12 mouse cellular contexts compared by ENCODE assay signal in the genomic region with DNA sequence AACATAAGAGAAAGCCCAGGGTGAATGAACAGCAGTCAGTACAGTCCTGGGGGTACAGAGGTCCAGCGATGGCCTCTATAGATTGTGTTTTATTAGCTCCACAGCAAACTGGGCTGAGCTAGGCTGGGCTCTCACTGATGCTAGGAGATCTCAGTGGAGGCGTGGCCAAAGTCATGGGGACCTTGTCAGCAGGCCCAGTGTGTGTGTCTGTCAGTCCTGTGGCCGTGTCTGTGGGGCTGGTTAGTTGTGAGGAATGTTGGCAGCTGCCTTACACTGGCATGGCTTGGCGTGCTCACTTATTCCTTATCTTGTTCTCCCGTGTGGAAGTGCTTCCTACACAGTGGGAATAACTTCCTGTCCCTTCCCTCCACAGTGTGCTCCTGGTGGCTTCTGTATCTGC. TPM values are rescaled to one million over a fixed set of nuclear protein-coding genes. Genes with fewer than 3 reads are reported as not detected.
DNase-seq lines count a peak whose midpoint lies in the region; ATAC-seq and TF ChIP-seq lines count a peak whose summit lies in the region.
"Had no signal": no experiment of that assay in that cellular context is flagged by ENCODE, and none has a peak within 500 bp of the region (broad histone marks: within the 10 kb centered on the region; RNA-seq: fewer than 3 reads in every experiment).

No protein-coding gene starts in this region.

- H3K36me3 ChIP-seq in heart, embryonic 10.5 days, result peaks cover 50% of the 10 kb centered on the region
- peaks cover 6% of the 10 kb centered on the region; the same call in 1 of the 2 replicates for H3K36me3 ChIP-seq in midbrain, embryonic 15.5 days (replicated peaks)
- H3K36me3 ChIP-seq in midbrain, embryonic 16.5 days (ENCODE audit: control insufficient read depth, insufficient read depth, low read length), result peaks cover 5% of the 10 kb centered on the region; the same call in 1 of the 2 replicates
- peaks cover 29% of the 10 kb centered on the region for H3K36me3 ChIP-seq in hindbrain, embryonic 15.5 days
- H3K36me3 ChIP-seq in stomach, postnatal 0 days (ENCODE audit: control insufficient read depth, insufficient read depth, low read length), result no peaks in the 10 kb centered on the region

- TF ChIP-seq CTCF in stomach, postnatal 0 days (IDR thresholded peaks at IDR 0.05; ENCODE audit: low read depth), result no peak

- H3K9me3 ChIP-seq in heart, embryonic 10.5 days, result no peaks in the 10 kb centered on the region
- no peaks in the 10 kb centered on the region for H3K9me3 ChIP-seq in midbrain, embryonic 15.5 days
- no peaks in the 10 kb centered on the region for H3K9me3 ChIP-seq in midbrain, embryonic 16.5 days (replicated peaks; ENCODE audit: control insufficient read depth, low read length, poor library complexity, severe bottlenecking)
- no peaks in the 10 kb centered on the region for H3K9me3 ChIP-seq in hindbrain, embryonic 15.5 days
- no peaks in the 10 kb centered on the region for H3K9me3 ChIP-seq in stomach, postnatal 0 days (ENCODE audit: control insufficient read depth, low read length)

- H3K9ac ChIP-seq in midbrain, embryonic 15.5 days, result 0 out of 2 replicates have a peak overlapping the region, but pooled peaks have one; percentile 4
- no peak overlapping the region for H3K9ac ChIP-seq in midbrain, embryonic 16.5 days (ENCODE audit: low read depth, low read length)
- H3K9ac ChIP-seq in hindbrain, embryonic 15.5 days, result no peak overlapping the region
- peak overlapping the region; percentile 23; the same call in 1 of the 2 replicates for H3K9ac ChIP-seq in stomach, postnatal 0 days (ENCODE audit: low read length)

- no peak for ATAC-seq in midbrain, embryonic 15.5 days (replicated peaks)
- no peak for ATAC-seq in midbrain, embryonic 16.5 days
- no peak for ATAC-seq in hindbrain, embryonic 15.5 days (ENCODE audit: low FRiP score, low read depth)
- ATAC-seq in stomach, postnatal 0 days (ENCODE audit: low FRiP score, low TSS enrichment), result no peak
- ATAC-seq: activated CD4-positive, CD25-positive, alpha-beta regulatory T cell, adult 4 months had no signal

- TF ChIP-seq EP300 in stomach, postnatal 0 days (optimal IDR thresholded peaks at IDR 0.05), result no peak

- 63% methylated on average over 5 of the region's 5 CpGs for WGBS in heart, embryonic 10.5 days
- 83% methylated on average over 5 of the region's 5 CpGs for WGBS in midbrain, embryonic 15.5 days
- WGBS in midbrain, embryonic 16.5 days, result 83% methylated on average over 5 of the region's 5 CpGs
- WGBS in hindbrain, embryonic 15.5 days, result 80% methylated on average over 5 of the region's 5 CpGs
- 71% methylated on average over 5 of the region's 5 CpGs for WGBS in stomach, postnatal 0 days

- DNase-seq in heart, adult 11 months, result peak; percentile 97
- DNase-seq in heart, embryonic 10.5 days (ENCODE audit: low spot score), result no peak
- no peak for DNase-seq in stomach, postnatal 0 days (ENCODE audit: low spot score)
- no peak for DNase-seq in layer of hippocampus, postnatal 10 days (ENCODE audit: low spot score in 2 of 2)
- no peak for DNase-seq in kidney, postnatal 10 days
- DNase-seq: cerebellum, adult 11 months; lung, adult 18-20 months; thymus, adult 18-20 months had no signal

- H3K4me3 ChIP-seq in heart, embryonic 10.5 days, result no peak overlapping the region
- no peak overlapping the region for H3K4me3 ChIP-seq in midbrain, embryonic 15.5 days
- H3K4me3 ChIP-seq in midbrain, embryonic 16.5 days (ENCODE audit: low read depth, low read length), result no peak overlapping the region
- no peak overlapping the region for H3K4me3 ChIP-seq in hindbrain, embryonic 15.5 days
- no peak overlapping the region for H3K4me3 ChIP-seq in stomach, postnatal 0 days (ENCODE audit: low read depth, low read length)

- peaks cover 15% of the 10 kb centered on the region for H3K27me3 ChIP-seq in heart, embryonic 10.5 days (ENCODE audit: insufficient read depth, poor library complexity, severe bottlenecking)
- no peaks in the 10 kb centered on the region for H3K27me3 ChIP-seq in midbrain, embryonic 15.5 days (replicated peaks)
- no peaks in the 10 kb centered on the region for H3K27me3 ChIP-seq in midbrain, embryonic 16.5 days (ENCODE audit: control insufficient read depth, insufficient read depth, low read depth, low read length)
- H3K27me3 ChIP-seq in hindbrain, embryonic 15.5 days, result no peaks in the 10 kb centered on the region
- no peaks in the 10 kb centered on the region for H3K27me3 ChIP-seq in stomach, postnatal 0 days (ENCODE audit: control insufficient read depth, insufficient read depth, low read length)

- no peak overlapping the region for H3K27ac ChIP-seq in heart, embryonic 10.5 days
- H3K27ac ChIP-seq in midbrain, embryonic 15.5 days, result no peak overlapping the region
- no peak overlapping the region for H3K27ac ChIP-seq in midbrain, embryonic 16.5 days (ENCODE audit: low read length)
- 0 out of 2 replicates have a peak overlapping the region, but pooled peaks have one; percentile 3 for H3K27ac ChIP-seq in hindbrain, embryonic 15.5 days (replicated peaks)
- no peak overlapping the region for H3K27ac ChIP-seq in stomach, postnatal 0 days (replicated peaks)

- peaks cover 27% of the 10 kb centered on the region for H3K4me1 ChIP-seq in heart, embryonic 10.5 days
- peaks cover 35% of the 10 kb centered on the region for H3K4me1 ChIP-seq in midbrain, embryonic 15.5 days
- H3K4me1 ChIP-seq in midbrain, embryonic 16.5 days (ENCODE audit: control insufficient read depth, insufficient read depth, low read length), result peaks cover 24% of the 10 kb centered on the region
- peaks cover 44% of the 10 kb centered on the region for H3K4me1 ChIP-seq in hindbrain, embryonic 15.5 days (replicated peaks)
- H3K4me1 ChIP-seq in stomach, postnatal 0 days (replicated peaks; ENCODE audit: control insufficient read depth, insufficient read depth), result peaks cover 6% of the 10 kb centered on the region; the same call in 1 of the 2 replicates

- no peak overlapping the region; the same call in 1 of the 2 replicates for H3K4me2 ChIP-seq in midbrain, embryonic 15.5 days
- H3K4me2 ChIP-seq in midbrain, embryonic 16.5 days (ENCODE audit: low read length), result no peak overlapping the region
- 0 out of 2 replicates have a peak overlapping the region, but pooled peaks have one; percentile 90 for H3K4me2 ChIP-seq in hindbrain, embryonic 15.5 days
- H3K4me2 ChIP-seq in stomach, postnatal 0 days (replicated peaks; ENCODE audit: low read depth), result no peak overlapping the region

RNA-seq across cellular contexts. Expression of gene Dctn2, which starts 2.2 kb away (rescaled TPM):
- 155 and 167 TPM in 2 replicates for polyA plus RNA-seq in heart, embryonic 10.5 days (2016; fragmentation: Nextera tagmentation; extraction: Ambion mirVana)
- 355 and 362 TPM in 2 replicates for polyA plus RNA-seq in midbrain, embryonic 15.5 days (2015; fragmentation: Nextera tagmentation; extraction: Ambion mirVana)
- polyA plus RNA-seq in midbrain, embryonic 16.5 days (2015; fragmentation: Nextera tagmentation; extraction: Ambion mirVana), result 332 and 345 TPM in 2 replicates
- 336 and 350 TPM in 2 replicates for polyA plus RNA-seq in hindbrain, embryonic 15.5 days (2015; fragmentation: Nextera tagmentation; extraction: Ambion mirVana)
- polyA plus RNA-seq in stomach, postnatal 0 days (2015; fragmentation: Nextera tagmentation; extraction: Ambion mirVana), result 134 and 147 TPM in 2 replicates
- total RNA-seq in layer of hippocampus, postnatal 10 days (2021), result 100 to 1,000 TPM; 312 to 315 TPM

RNA-seq across cellular contexts. Expression of gene Kif5a, which starts 5.3 kb away (rescaled TPM):
- 0.41 and 1.4 TPM in 2 replicates for polyA plus RNA-seq in heart, embryonic 10.5 days (2016; fragmentation: Nextera tagmentation; extraction: Ambion mirVana)
- 99.0 and 103 TPM in 2 replicates for polyA plus RNA-seq in midbrain, embryonic 15.5 days (2015; fragmentation: Nextera tagmentation; extraction: Ambion mirVana)
- polyA plus RNA-seq in midbrain, embryonic 16.5 days (2015; fragmentation: Nextera tagmentation; extraction: Ambion mirVana), result 113 and 120 TPM in 2 replicates
- polyA plus RNA-seq in hindbrain, embryonic 15.5 days (2015; fragmentation: Nextera tagmentation; extraction: Ambion mirVana), result 110 and 114 TPM in 2 replicates
- 2.2 and 2.3 TPM in 2 replicates for polyA plus RNA-seq in stomach, postnatal 0 days (2015; fragmentation: Nextera tagmentation; extraction: Ambion mirVana)
- total RNA-seq in layer of hippocampus, postnatal 10 days (2021), result 100 to 1,000 TPM; 360 to 377 TPM

RNA-seq across cellular contexts. Expression of gene Mbd6, which starts 20.4 kb away (rescaled TPM):
- polyA plus RNA-seq in heart, embryonic 10.5 days (2016; fragmentation: Nextera tagmentation; extraction: Ambion mirVana), result 11.3 and 16.9 TPM in 2 replicates
- 16.2 and 18.8 TPM in 2 replicates for polyA plus RNA-seq in midbrain, embryonic 15.5 days (2015; fragmentation: Nextera tagmentation; extraction: Ambion mirVana)
- polyA plus RNA-seq in midbrain, embryonic 16.5 days (2015; fragmentation: Nextera tagmentation; extraction: Ambion mirVana), result 12.6 and 15.3 TPM in 2 replicates
- 16.1 and 17.5 TPM in 2 replicates for polyA plus RNA-seq in hindbrain, embryonic 15.5 days (2015; fragmentation: Nextera tagmentation; extraction: Ambion mirVana)
- 8.5 and 8.9 TPM in 2 replicates for polyA plus RNA-seq in stomach, postnatal 0 days (2015; fragmentation: Nextera tagmentation; extraction: Ambion mirVana)
- total RNA-seq in layer of hippocampus, postnatal 10 days (2021), result 10 to 100 TPM; 44.8 to 58.7 TPM

RNA-seq across cellular contexts. Expression of gene Mars, which starts 43.2 kb away (rescaled TPM):
- polyA plus RNA-seq in heart, embryonic 10.5 days (2016; fragmentation: Nextera tagmentation; extraction: Ambion mirVana), result 119 and 140 TPM in 2 replicates
- polyA plus RNA-seq in midbrain, embryonic 15.5 days (2015; fragmentation: Nextera tagmentation; extraction: Ambion mirVana), result 121 and 123 TPM in 2 replicates
- 123 and 128 TPM in 2 replicates for polyA plus RNA-seq in midbrain, embryonic 16.5 days (2015; fragmentation: Nextera tagmentation; extraction: Ambion mirVana)
- polyA plus RNA-seq in hindbrain, embryonic 15.5 days (2015; fragmentation: Nextera tagmentation; extraction: Ambion mirVana), result 115 and 118 TPM in 2 replicates
- polyA plus RNA-seq in stomach, postnatal 0 days (2015; fragmentation: Nextera tagmentation; extraction: Ambion mirVana), result 66.6 and 70.4 TPM in 2 replicates
- 10 to 100 TPM; 53.9 to 57.7 TPM for total RNA-seq in layer of hippocampus, postnatal 10 days (2021)

RNA-seq across cellular contexts. Expression of gene Arhgap9, which starts 53.4 kb away (rescaled TPM):
- polyA plus RNA-seq in heart, embryonic 10.5 days (2016; fragmentation: Nextera tagmentation; extraction: Ambion mirVana), result 0.87 and 3.1 TPM in 2 replicates
- 0.87 and 0.99 TPM in 2 replicates for polyA plus RNA-seq in midbrain, embryonic 15.5 days (2015; fragmentation: Nextera tagmentation; extraction: Ambion mirVana)
- polyA plus RNA-seq in midbrain, embryonic 16.5 days (2015; fragmentation: Nextera tagmentation; extraction: Ambion mirVana), result 0.46 and 0.75 TPM in 2 replicates
- polyA plus RNA-seq in hindbrain, embryonic 15.5 days (2015; fragmentation: Nextera tagmentation; extraction: Ambion mirVana), result 0.86 and 1.5 TPM in 2 replicates
- 5.2 and 5.7 TPM in 2 replicates for polyA plus RNA-seq in stomach, postnatal 0 days (2015; fragmentation: Nextera tagmentation; extraction: Ambion mirVana)
- total RNA-seq in layer of hippocampus, postnatal 10 days (2021), result 1 to 10 TPM; 1.1 to 1.2 TPM

Comparison
In these comparisons a context has a peak if more than half of its experiments do, and no peak if none do; other contexts are left out.
1. H3K9ac ChIP-seq: peak in midbrain, embryonic 15.5 days (single experiment) and stomach, postnatal 0 days (single experiment); none in midbrain, embryonic 16.5 days (single experiment) and hindbrain, embryonic 15.5 days (single experiment).
2. RNA of gene Kif5a, which starts 5.3 kb away (polyA plus RNA-seq): 113 to 120 TPM in midbrain, embryonic 16.5 days, 110 to 114 TPM in hindbrain, embryonic 15.5 days and 99.0 to 103 TPM in midbrain, embryonic 15.5 days; 2.2 to 2.3 TPM in stomach, postnatal 0 days and 0.41 to 1.4 TPM in heart, embryonic 10.5 days; every median in the first group is over 10 times any median in the second.